Mouse (Mus musculus) liver, embryonic 14.5 days (tissue): ENCODE results near the gene Moxd2.

Source experiments
- CTCF ChIP-seq: IDR thresholded peaks from 2 replicates; pipeline ENCODE4 v1.5.1; 2016; ENCODE audit warnings: antibody characterized with exemption, low read depth, control low read depth
- EP300 ChIP-seq: IDR thresholded peaks from 2 replicates; pipeline ENCODE4 v1.6.1; 2016; ENCODE audit warnings: antibody characterized with exemption, low read depth

- TF ChIP-seq EP300 (no peak), CTCF (no peak)
These were observed at the start of gene Moxd2 for GRCm38 (mm10) chr6:40887394-40887793.
